8 mouse cellular contexts compared by ENCODE assay signal in genomic region chr14:55855101-55855561, GRCm38 (mm10). TPM values are rescaled to one million over a fixed set of nuclear protein-coding genes. Genes with fewer than 3 reads are reported as not detected.
A peak's percentile ranks its signal among the peaks of the same experiment; 100 is the strongest.
DNase-seq lines count a peak whose midpoint lies in the region; TF ChIP-seq lines count a peak whose summit lies in the region.

No protein-coding gene starts in this region.

- no peaks in the 10 kb centered on the region for H3K36me3 ChIP-seq in testis, adult 2 months (ENCODE audit: control insufficient read depth, insufficient read depth, low read length)

- TF ChIP-seq POLR2A in testis, adult 2 months (IDR thresholded peaks at IDR 0.05; ENCODE audit: control insufficient read depth, low read depth, low read length), result no peak

- H3K4me1 ChIP-seq in testis, adult 2 months (ENCODE audit: control insufficient read depth, insufficient read depth, low read length), result peaks cover 12% of the 10 kb centered on the region

- no peak overlapping the region for H3K27ac ChIP-seq in testis, adult 2 months (ENCODE audit: control insufficient read depth, insufficient read depth, low read depth, low read length)

- no peak for TF ChIP-seq CTCF in testis, adult 2 months (IDR thresholded peaks at IDR 0.05; ENCODE audit: control insufficient read depth, insufficient read depth, insufficient replicate concordance, low read depth, low read length)

- no peaks in the 10 kb centered on the region for H3K27me3 ChIP-seq in testis, adult 2 months (ENCODE audit: control insufficient read depth, insufficient read depth, low read length)

- intact Hi-C loops in left cerebral cortex, postnatal 4 days (cut with DNase I), result no loop called here

- H3K4me3 ChIP-seq in testis, adult 2 months (ENCODE audit: control insufficient read depth, low read depth, low read length), result peak overlapping the region; percentile 5

- peak; percentile 35 for DNase-seq in thymus, postnatal 0 days (ENCODE audit: low spot score)
- no peak for DNase-seq in thymus, postnatal 36 days
- peak; percentile 52 to 64 for DNase-seq in heart, adult 18-20 months
- peak; percentile 36 for DNase-seq in kidney, adult 9 months
- peak; percentile 69 for DNase-seq in lung, postnatal 10 days
- no peak for DNase-seq in left cerebral cortex, postnatal 4 days
- DNase-seq in spleen, adult 12 weeks (ENCODE audit: low spot score), result no peak

RNA-seq across cellular contexts. Expression of gene Nynrin, which starts 1.3 kb away (rescaled TPM):
- 1.7 and 2.4 TPM in 2 replicates for polyA plus RNA-seq in thymus, postnatal 0 days (2015; fragmentation: Nextera tagmentation; extraction: Ambion mirVana)
- 1 to 10 TPM; 7.2 to 7.4 TPM for total RNA-seq in heart, adult 18-20 months (2021)
- polyA plus RNA-seq in testis, adult 2 months (2012; rRNA removed), result 0.41 and 0.51 TPM in 2 replicates
- 10 to 100 TPM; 39.1 to 40.9 TPM for total RNA-seq in left cerebral cortex, postnatal 4 days (2021)

RNA-seq across cellular contexts. Expression of gene Cbln3, which starts 29.1 kb away (rescaled TPM):
- polyA plus RNA-seq in thymus, postnatal 0 days (2015; fragmentation: Nextera tagmentation; extraction: Ambion mirVana), result 0.05 and 0.12 TPM in 2 replicates
- total RNA-seq in heart, adult 18-20 months (2021), result not detected
- polyA plus RNA-seq in testis, adult 2 months (2012; rRNA removed), result 1.0 and 1.1 TPM in 2 replicates
- total RNA-seq in left cerebral cortex, postnatal 4 days (2021), result under 1 TPM; 0.44 to 0.74 TPM

RNA-seq across cellular contexts. Expression of gene Khnyn, which starts 29.6 kb away (rescaled TPM):
- 8.5 and 9.8 TPM in 2 replicates for polyA plus RNA-seq in thymus, postnatal 0 days (2015; fragmentation: Nextera tagmentation; extraction: Ambion mirVana)
- total RNA-seq in heart, adult 18-20 months (2021), result 10 to 100 TPM in 1 of 2 experiments, 1 to 10 TPM in 1; 8.6 to 10.0 TPM
- 5.0 and 5.1 TPM in 2 replicates for polyA plus RNA-seq in testis, adult 2 months (2012; rRNA removed)
- total RNA-seq in left cerebral cortex, postnatal 4 days (2021), result 10 to 100 TPM; 12.5 to 13.4 TPM

RNA-seq across cellular contexts. Expression of gene Nfatc4, which starts 32.2 kb away (rescaled TPM):
- polyA plus RNA-seq in thymus, postnatal 0 days (2015; fragmentation: Nextera tagmentation; extraction: Ambion mirVana), result 1.7 and 2.2 TPM in 2 replicates
- 1 to 10 TPM; 2.5 to 4.0 TPM for total RNA-seq in heart, adult 18-20 months (2021)
- 0.58 and 0.83 TPM in 2 replicates for polyA plus RNA-seq in testis, adult 2 months (2012; rRNA removed)
- 1 to 10 TPM; 8.2 TPM for total RNA-seq in left cerebral cortex, postnatal 4 days (2021)

RNA-seq across cellular contexts. Expression of gene Sdr39u1, which starts 45.0 kb away (rescaled TPM):
- polyA plus RNA-seq in thymus, postnatal 0 days (2015; fragmentation: Nextera tagmentation; extraction: Ambion mirVana), result 72.5 and 74.8 TPM in 2 replicates
- total RNA-seq in heart, adult 18-20 months (2021), result 100 to 1,000 TPM; 119 to 138 TPM
- 50.7 and 55.1 TPM in 2 replicates for polyA plus RNA-seq in testis, adult 2 months (2012; rRNA removed)
- total RNA-seq in left cerebral cortex, postnatal 4 days (2021), result 10 to 100 TPM; 63.1 to 75.9 TPM

Comparison
In these comparisons a context has a peak if more than half of its experiments do, and no peak if none do; other contexts are left out.
1. DNase-seq: peak in thymus, postnatal 0 days (single experiment), heart, adult 18-20 months (2 of 2), kidney, adult 9 months (single experiment) and lung, postnatal 10 days (single experiment); none in thymus, postnatal 36 days (0 of 2), left cerebral cortex, postnatal 4 days (single experiment) and spleen, adult 12 weeks (single experiment).
2. RNA of gene Nynrin, which starts 1.3 kb away (total RNA-seq): 39.1 to 40.9 TPM in left cerebral cortex, postnatal 4 days; 7.2 to 7.4 TPM in heart, adult 18-20 months; every median in the first group is over 4 times any median in the second.